Mouse (Mus musculus): ENCODE measurements around the gene Camta1.

- no peak for TF ChIP-seq CTCF (IDR thresholded peaks at IDR 0.05; ENCODE audit: low read depth, low read length)
- no peak for TF ChIP-seq POLR2A (IDR thresholded peaks at IDR 0.05; ENCODE audit: borderline replicate concordance, low read depth, low read length)
Measured at GRCm38 (mm10) chr4:151897069-151897617, 35.5 kb upstream of the Camta1 start.

Data from bone marrow macrophage, adult 2 months (primary cell).